Mouse (Mus musculus): ENCODE measurements around the gene Zbtb42. TPM values are rescaled to one million over a fixed set of nuclear protein-coding genes. Genes with fewer than 3 reads are reported as not detected.

Gene Zbtb42
- polyA plus RNA-seq, 1 experiment from 2014 or later: 9.8 TPM

DNA sequence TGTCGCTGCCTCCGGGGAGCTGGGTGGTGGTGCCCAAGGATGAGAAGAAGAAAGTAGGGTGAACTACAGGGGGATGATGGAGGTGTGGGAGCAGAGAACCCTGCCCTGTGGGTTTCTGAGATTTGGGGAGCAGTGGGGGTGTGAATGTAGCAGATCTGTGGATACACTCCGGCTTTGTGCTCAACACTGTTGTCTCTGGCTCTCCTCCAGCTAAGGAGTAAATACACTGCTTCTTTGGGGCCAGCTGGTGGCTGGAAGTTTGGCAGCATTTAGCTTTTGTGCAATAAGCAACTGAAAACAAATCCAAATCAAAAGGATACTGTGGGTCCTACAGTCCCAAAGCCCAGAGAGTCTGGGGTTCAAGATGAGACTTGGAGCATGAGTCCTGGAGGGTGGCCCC, 35.4 kb downstream of the Zbtb42 start:
- H3K9ac ChIP-seq (ENCODE audit: low read length): no peak overlapping the region
- H3K36me3 ChIP-seq (ENCODE audit: control insufficient read depth, insufficient read depth, low read length): no peaks in the 10 kb centered on the region
- ATAC-seq (replicated peaks; ENCODE audit: low FRiP score, low TSS enrichment, low read depth): no peak
- H3K4me3 ChIP-seq (ENCODE audit: low read depth, low read length): no peak overlapping the region
- no peaks in the 10 kb centered on the region for H3K9me3 ChIP-seq (ENCODE audit: control insufficient read depth, low read length)
- no peak for DNase-seq (ENCODE audit: low spot score)
- H3K4me1 ChIP-seq (replicated peaks; ENCODE audit: control insufficient read depth, insufficient read depth, low read length): no peaks in the 10 kb centered on the region
- 59% methylated on average over 3 of the region's 3 CpGs for WGBS
- no peak overlapping the region for H3K4me2 ChIP-seq (ENCODE audit: low read length)
- no peaks in the 10 kb centered on the region for H3K27me3 ChIP-seq (replicated peaks; ENCODE audit: control insufficient read depth, insufficient read depth, low read length)
- 0 out of 2 replicates have a peak overlapping the region, but pooled peaks have one; percentile 13 for H3K27ac ChIP-seq (ENCODE audit: low read depth)

DNA sequence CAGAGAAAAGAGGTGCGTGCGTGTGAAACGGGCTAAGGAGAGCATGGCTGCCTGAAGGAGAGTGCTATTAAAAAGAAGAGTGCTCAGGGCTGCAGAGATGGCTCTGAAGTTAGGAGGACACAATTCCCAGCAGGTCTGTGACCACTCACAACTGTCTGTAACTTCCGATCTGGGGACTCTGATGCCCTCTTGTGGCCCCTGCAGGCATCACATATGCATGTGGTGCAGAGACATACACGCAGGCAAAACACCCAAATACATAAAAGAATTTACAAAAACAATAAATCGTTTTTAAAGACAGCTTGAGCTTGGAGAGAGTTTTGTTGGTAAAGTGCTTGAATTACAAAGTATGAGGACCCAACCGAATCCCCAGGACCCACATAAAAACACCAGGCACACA, 38.5 kb downstream of the Zbtb42 start:
- H3K4me1 ChIP-seq (replicated peaks; ENCODE audit: control insufficient read depth, insufficient read depth, low read length): no peaks in the 10 kb centered on the region
- no peak overlapping the region for H3K9ac ChIP-seq (ENCODE audit: low read length)
- 0 out of 2 replicates have a peak, but pooled peaks cover 6% of the 10 kb centered on the region for H3K27me3 ChIP-seq (replicated peaks; ENCODE audit: control insufficient read depth, insufficient read depth, low read length)
- no peak overlapping the region for H3K4me3 ChIP-seq (ENCODE audit: low read depth, low read length)
- WGBS: 38% methylated on average over 7 of the region's 7 CpGs
- ATAC-seq (replicated peaks; ENCODE audit: low FRiP score, low TSS enrichment, low read depth): no peak
- no peaks in the 10 kb centered on the region for H3K36me3 ChIP-seq (ENCODE audit: control insufficient read depth, insufficient read depth, low read length)
- H3K27ac ChIP-seq (ENCODE audit: low read depth): no peak overlapping the region
- H3K9me3 ChIP-seq (ENCODE audit: control insufficient read depth, low read length): no peaks in the 10 kb centered on the region
- peak; percentile 79 for DNase-seq (ENCODE audit: low spot score)
- no peak overlapping the region for H3K4me2 ChIP-seq (ENCODE audit: low read length)

- peaks cover 10% of the 10 kb centered on the region; the same call in 1 of the 2 replicates for H3K4me1 ChIP-seq (replicated peaks; ENCODE audit: control insufficient read depth, insufficient read depth, low read length)
- no peaks in the 10 kb centered on the region for H3K36me3 ChIP-seq (ENCODE audit: control insufficient read depth, insufficient read depth, low read length)
- H3K27me3 ChIP-seq (replicated peaks; ENCODE audit: control insufficient read depth, insufficient read depth, low read length): 0 out of 2 replicates have a peak, but pooled peaks cover 6% of the 10 kb centered on the region
- H3K4me3 ChIP-seq (ENCODE audit: low read depth, low read length): no peak overlapping the region
- DNase-seq (ENCODE audit: low spot score) (no peak), ATAC-seq (replicated peaks; ENCODE audit: low FRiP score, low TSS enrichment, low read depth) (no peak)
- no peak overlapping the region for H3K27ac ChIP-seq (ENCODE audit: low read depth)
- H3K9ac ChIP-seq (ENCODE audit: low read length): no peak overlapping the region
- H3K4me2 ChIP-seq (ENCODE audit: low read length): no peak overlapping the region
- 42% methylated on average over 5 of the region's 5 CpGs for WGBS
- H3K9me3 ChIP-seq (ENCODE audit: control insufficient read depth, low read length): no peaks in the 10 kb centered on the region
Observed at GRCm38 (mm10) chr12:112718995-112719394, 40.4 kb downstream of the Zbtb42 start.

DNA sequence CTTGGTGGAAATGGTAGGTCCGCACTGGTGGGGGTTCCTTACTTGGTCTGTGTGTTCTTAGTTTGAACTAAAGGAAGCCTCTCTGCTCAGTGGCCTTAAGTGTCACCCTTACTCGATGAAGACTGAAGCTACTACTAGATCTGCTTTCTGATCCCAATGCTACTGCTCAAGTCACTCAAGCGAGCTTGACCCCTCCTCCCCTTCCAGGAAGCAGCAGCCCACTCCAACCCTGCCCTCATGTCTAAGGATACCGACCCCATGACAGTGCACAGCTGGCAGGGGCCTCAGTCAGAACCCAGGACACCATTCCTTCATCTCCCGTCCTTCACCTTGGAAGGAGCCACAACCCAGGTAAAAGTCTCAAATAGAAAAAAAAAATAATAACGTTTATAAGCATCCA, 41.6 kb downstream of the Zbtb42 start, which contains the start of gene Cep170b:
Cep170b (plus strand) TSS at position 240 of the 400 bp plus-strand sequence.
- ATAC-seq (replicated peaks; ENCODE audit: low FRiP score, low TSS enrichment, low read depth): no peak
- peak within 1 kb of the TSS; percentile 74 for H3K9ac ChIP-seq (ENCODE audit: low read length)

DNA sequence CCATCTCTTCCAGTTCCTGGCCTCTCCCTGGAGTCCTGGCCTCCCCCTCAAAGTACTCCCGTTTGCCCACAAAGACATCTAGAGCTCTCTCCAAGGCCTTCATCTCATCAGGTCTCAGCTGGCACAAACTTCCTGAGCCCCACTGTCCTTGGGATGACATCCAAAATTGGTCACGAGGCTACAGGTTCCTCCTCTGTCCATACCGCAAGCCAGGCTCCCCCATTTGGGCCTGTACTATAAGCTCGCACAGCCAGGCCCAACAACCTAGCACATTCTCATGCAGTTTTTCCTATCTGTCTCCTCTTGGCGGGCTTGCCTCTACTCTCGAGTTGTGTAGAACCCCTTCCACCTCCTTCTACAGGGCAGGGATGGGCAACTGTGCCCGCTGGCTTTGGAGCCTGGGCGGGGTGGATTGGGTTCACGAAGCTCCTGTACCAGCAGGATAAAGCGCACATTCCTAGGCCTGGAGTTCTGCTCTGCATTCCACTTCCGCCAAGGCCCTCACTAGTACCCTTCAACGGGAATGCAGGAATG, 42.3 kb downstream of the Zbtb42 start:
- Histone ChIP-seq H3K27me3 (replicated peaks; ENCODE audit: control insufficient read depth, insufficient read depth, low read length) (0 out of 2 replicates have a peak, but pooled peaks cover 6% of the 10 kb centered on the region), H3K27ac (ENCODE audit: low read depth) (peak overlapping the region; percentile 73), H3K9me3 (ENCODE audit: control insufficient read depth, low read length) (no peaks in the 10 kb centered on the region), H3K36me3 (ENCODE audit: control insufficient read depth, insufficient read depth, low read length) (peaks cover 9% of the 10 kb centered on the region; the same call in 1 of the 2 replicates), H3K4me2 (ENCODE audit: low read length) (peak overlapping the region; percentile 91), H3K4me1 (replicated peaks; ENCODE audit: control insufficient read depth, insufficient read depth, low read length) (peaks cover 10% of the 10 kb centered on the region), H3K4me3 (ENCODE audit: low read depth, low read length) (peak overlapping the region; percentile 71), H3K9ac (ENCODE audit: low read length) (peak overlapping the region; percentile 74)
- DNase-seq (ENCODE audit: low spot score) (peak; percentile 69), ATAC-seq (replicated peaks; ENCODE audit: low FRiP score, low TSS enrichment, low read depth) (no peak)
- WGBS: 35% methylated on average over 12 of the region's 12 CpGs

More for the DNA sequence above, 41.6 kb downstream of the Zbtb42 start, which contains the start of gene Cep170b:
- peak within 1 kb of the TSS; percentile 73 for H3K27ac ChIP-seq (ENCODE audit: low read depth)
- H3K4me2 ChIP-seq (ENCODE audit: low read length): peak within 1 kb of the TSS; percentile 91
- H3K36me3 ChIP-seq (ENCODE audit: control insufficient read depth, insufficient read depth, low read length): peaks cover 5% of the 10 kb centered on the region; the same call in 1 of the 2 replicates
- H3K9me3 ChIP-seq (ENCODE audit: control insufficient read depth, low read length): no peaks in the 10 kb centered on the region
- WGBS: 60% methylated on average over 6 of the region's 6 CpGs
- 0 out of 2 replicates have a peak, but pooled peaks cover 6% of the 10 kb centered on the region for H3K27me3 ChIP-seq (replicated peaks; ENCODE audit: control insufficient read depth, insufficient read depth, low read length)
- DNase-seq (ENCODE audit: low spot score): no peak
- peaks cover 10% of the 10 kb centered on the region; the same call in 1 of the 2 replicates for H3K4me1 ChIP-seq (replicated peaks; ENCODE audit: control insufficient read depth, insufficient read depth, low read length)
- H3K4me3 ChIP-seq (ENCODE audit: low read depth, low read length): peak within 1 kb of the TSS; percentile 71

GRCm38 (mm10) chr12:112721424-112722239, 43.0 kb downstream of the Zbtb42 start:
- Histone ChIP-seq H3K4me1 (replicated peaks; ENCODE audit: control insufficient read depth, insufficient read depth, low read length) (peaks cover 10% of the 10 kb centered on the region), H3K9ac (ENCODE audit: low read length) (peak overlapping the region; percentile 74), H3K36me3 (ENCODE audit: control insufficient read depth, insufficient read depth, low read length) (peaks cover 9% of the 10 kb centered on the region; the same call in 1 of the 2 replicates), H3K27me3 (replicated peaks; ENCODE audit: control insufficient read depth, insufficient read depth, low read length) (0 out of 2 replicates have a peak, but pooled peaks cover 6% of the 10 kb centered on the region), H3K4me3 (ENCODE audit: low read depth, low read length) (peak overlapping the region; percentile 71), H3K9me3 (ENCODE audit: control insufficient read depth, low read length) (no peaks in the 10 kb centered on the region), H3K27ac (ENCODE audit: low read depth) (peak overlapping the region; percentile 73), H3K4me2 (ENCODE audit: low read length) (peak overlapping the region; percentile 91)
- ATAC-seq (replicated peaks; ENCODE audit: low FRiP score, low TSS enrichment, low read depth) (peak; percentile 71), DNase-seq (ENCODE audit: low spot score) (peak; percentile 90)
- WGBS: 3% methylated on average over 54 of the region's 69 CpGs

GRCm38 (mm10) chr12:112722240-112723027, 43.8 kb downstream of the Zbtb42 start:
- Histone ChIP-seq H3K9ac (ENCODE audit: low read length) (peak overlapping the region; percentile 74), H3K27me3 (replicated peaks; ENCODE audit: control insufficient read depth, insufficient read depth, low read length) (0 out of 2 replicates have a peak, but pooled peaks cover 6% of the 10 kb centered on the region), H3K4me3 (ENCODE audit: low read depth, low read length) (peak overlapping the region; percentile 71), H3K9me3 (ENCODE audit: control insufficient read depth, low read length) (no peaks in the 10 kb centered on the region), H3K27ac (ENCODE audit: low read depth) (peak overlapping the region; percentile 73), H3K36me3 (ENCODE audit: control insufficient read depth, insufficient read depth, low read length) (peaks cover 9% of the 10 kb centered on the region; the same call in 1 of the 2 replicates), H3K4me2 (ENCODE audit: low read length) (peak overlapping the region; percentile 91), H3K4me1 (replicated peaks; ENCODE audit: control insufficient read depth, insufficient read depth, low read length) (peaks cover 10% of the 10 kb centered on the region)
- peak; percentile 49 for ATAC-seq (replicated peaks; ENCODE audit: low FRiP score, low TSS enrichment, low read depth)
- under 1% methylated on average over 71 of the region's 75 CpGs for WGBS
- peak; percentile 80 for DNase-seq (ENCODE audit: low spot score)

DNA sequence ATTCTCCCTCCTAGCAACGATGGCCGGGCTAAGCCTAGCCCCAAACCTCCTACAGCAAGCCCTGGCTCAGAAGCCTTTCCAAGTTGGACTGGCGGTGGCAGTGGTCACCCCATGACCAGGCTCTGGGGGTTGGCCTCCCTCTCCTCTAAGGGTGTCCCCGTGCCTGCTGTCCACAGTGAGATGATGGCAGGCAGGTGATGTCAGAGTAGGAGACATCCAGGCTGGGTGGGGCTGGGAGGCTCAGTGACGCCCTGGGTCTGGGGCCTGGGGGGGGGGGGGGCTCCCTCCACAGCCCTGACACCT, 44.4 kb downstream of the Zbtb42 start:
- Histone ChIP-seq H3K4me3 (ENCODE audit: low read depth, low read length) (peak overlapping the region; percentile 71), H3K4me1 (replicated peaks; ENCODE audit: control insufficient read depth, insufficient read depth, low read length) (peaks cover 10% of the 10 kb centered on the region), H3K36me3 (ENCODE audit: control insufficient read depth, insufficient read depth, low read length) (peaks cover 9% of the 10 kb centered on the region; the same call in 1 of the 2 replicates), H3K27me3 (replicated peaks; ENCODE audit: control insufficient read depth, insufficient read depth, low read length) (0 out of 2 replicates have a peak, but pooled peaks cover 6% of the 10 kb centered on the region), H3K4me2 (ENCODE audit: low read length) (peak overlapping the region; percentile 91), H3K27ac (ENCODE audit: low read depth) (no peak overlapping the region; the same call in 1 of the 2 replicates), H3K9me3 (ENCODE audit: control insufficient read depth, low read length) (no peaks in the 10 kb centered on the region), H3K9ac (ENCODE audit: low read length) (peak overlapping the region; percentile 74)
- WGBS: 10% methylated on average over 5 of the region's 5 CpGs
- no peak for DNase-seq (ENCODE audit: low spot score)
- ATAC-seq (replicated peaks; ENCODE audit: low FRiP score, low TSS enrichment, low read depth): no peak
